Mouse (Mus musculus) bone marrow, adult 2 months (tissue): ENCODE results near the gene Tmf1. TPM values are rescaled to one million over a fixed set of nuclear protein-coding genes. Genes with fewer than 3 reads are reported as not detected.

ENCODE experiments used
- H3K27ac ChIP-seq: fragments of 200-500 bp; 2 replicates; pipeline ENCODE4 v1.5.1; 2012; ENCODE audit warnings: low read depth, mild to moderate bottlenecking, control low read depth, inconsistent platforms, low read length; ENCODE audit not compliant: control insufficient read depth, poor library complexity, insufficient read depth
- H3K4me1 ChIP-seq: fragments of 200-500 bp; 2 replicates; pipeline ENCODE4 v1.6.1; 2011; ENCODE audit warnings: low read length; ENCODE audit not compliant: control insufficient read depth, insufficient read depth
- H3K4me3 ChIP-seq: fragments of 200-500 bp; replicated peaks from 2 replicates; pipeline ENCODE3; 2011; ENCODE audit warnings: mild to moderate bottlenecking, low read depth, low read length, control low read depth; ENCODE audit not compliant: control insufficient read depth
- CTCF ChIP-seq: fragments of 200-500 bp; IDR thresholded peaks from 2 replicates; pipeline ENCODE4 v1.5.1; 2011; ENCODE audit warnings: low read length, control low read depth; ENCODE audit not compliant: control insufficient read depth, insufficient read depth
- POLR2A ChIP-seq: fragments of 200-500 bp; IDR thresholded peaks from 2 replicates; pipeline ENCODE4 v1.6.1; 2011; ENCODE audit warnings: low read depth, mild to moderate bottlenecking, control low read depth, low read length, borderline replicate concordance; ENCODE audit not compliant: control insufficient read depth
- WGBS: fragments of 180-500 bp; shearing (Covaris S2); methylation state at CpG from one replicate; pipeline ENCODE4 v1.1.7; 2018; 5-methylcytosine and 5-hydroxymethylcytosine counted together
- polyA plus RNA-seq: library from polyadenylated mRNA; stranded (reverse); fragments of >200 nt; gene quantifications from 2 replicates; pipeline ENCODE4 v1.2.4, GENCODE M21; 2011; ENCODE audit warnings: low replicate concordance; ENCODE audit not compliant: missing spikeins, insufficient read depth, insufficient read length

The Tmf1 gene
- polyA plus RNA-seq, 1 experiment = 36.2 TPM

- no peak overlapping the region for H3K27ac ChIP-seq
- no peak overlapping the region for H3K4me3 ChIP-seq
- TF ChIP-seq CTCF (no peak), POLR2A (no peak)
- 31% methylated on average over 11 of the region's 11 CpGs for WGBS
- H3K4me1 ChIP-seq = peaks cover 3% of the 10 kb centered on the region; the same call in 1 of the 2 replicates
Observed at GRCm38 (mm10) chr6:97175716-97176115, 3.2 kb downstream of the Tmf1 start.

DNA sequence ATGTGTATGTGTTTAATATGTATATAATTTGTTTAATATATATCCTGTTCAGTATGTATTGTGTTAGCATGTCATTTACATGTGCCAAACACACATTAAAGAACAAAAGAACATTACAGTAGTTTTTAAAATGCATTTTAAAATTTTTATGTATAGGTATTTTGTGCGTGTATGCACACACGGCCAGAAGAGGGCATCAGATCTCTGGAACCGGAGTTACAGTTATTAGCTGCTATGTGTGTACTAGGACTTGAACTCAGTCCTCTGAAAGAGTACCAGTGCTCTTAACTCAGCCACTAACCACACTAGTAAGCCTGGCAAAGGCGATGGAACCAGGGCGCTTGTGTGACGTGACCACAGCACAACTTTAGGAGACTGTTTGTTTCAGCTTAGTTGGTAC is 28.8 kb downstream of the Tmf1 start:
- TF ChIP-seq CTCF (no peak), POLR2A (no peak)
- H3K27ac ChIP-seq = no peak overlapping the region
- H3K4me1 ChIP-seq = no peaks in the 10 kb centered on the region; the same call in 1 of the 2 replicates
- WGBS = 74% methylated on average over 6 of the region's 6 CpGs
- no peak overlapping the region for H3K4me3 ChIP-seq

- WGBS = 56% methylated on average over 2 of the region's 2 CpGs
- TF ChIP-seq CTCF (no peak), POLR2A (no peak)
Observed at GRCm38 (mm10) chr6:97149721-97150120, 29.2 kb downstream of the Tmf1 start.

DNA sequence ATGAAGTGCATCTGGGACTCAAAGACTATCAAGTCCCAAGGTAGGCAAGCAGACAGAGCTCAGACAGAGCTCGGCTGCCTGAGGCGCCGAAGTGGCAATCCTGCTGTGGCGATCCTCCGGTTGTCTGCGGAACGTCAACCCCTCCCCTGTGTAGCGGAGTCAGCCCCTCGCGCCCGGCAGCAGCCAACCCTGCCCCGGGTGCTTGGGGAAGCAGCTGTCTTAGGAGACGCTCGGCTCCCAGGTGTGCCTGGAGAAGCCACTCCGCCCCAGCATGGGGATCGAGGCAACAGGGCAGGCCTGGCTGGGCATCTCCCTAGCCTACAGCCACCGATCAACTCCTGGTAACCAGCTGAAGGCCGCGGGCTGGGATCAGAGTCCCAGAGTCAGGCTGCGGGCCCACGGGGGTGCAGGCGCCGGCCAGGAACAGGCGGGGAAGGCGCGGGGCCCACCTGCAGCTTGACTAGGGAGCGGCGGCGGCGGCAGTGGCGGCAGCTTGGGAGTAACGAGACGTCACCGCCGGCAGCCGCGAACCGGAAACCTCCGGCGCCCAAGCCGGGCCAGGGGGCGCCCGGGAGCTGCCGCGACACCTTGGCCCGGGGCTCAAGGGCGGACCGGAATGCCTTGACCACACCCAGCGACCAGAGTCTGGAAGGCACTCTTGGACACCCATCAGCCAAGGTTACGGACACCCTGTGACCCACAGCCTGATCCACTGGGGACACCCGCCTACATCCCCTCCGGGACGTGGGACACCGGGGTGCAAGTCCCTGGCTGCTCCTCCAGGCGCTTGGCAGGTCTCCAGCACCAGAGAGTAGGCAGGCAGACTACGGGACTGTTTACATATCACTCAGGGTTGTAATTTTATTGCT is 30.3 kb downstream of the Tmf1 start, which contains the start of gene Eogt:
TSS of gene Eogt (minus strand) at position 800 of the 869 bp plus-strand sequence.
- Histone ChIP-seq H3K27ac (no peak within 1 kb of the TSS), H3K4me3 (peak within 1 kb of the TSS; percentile 66), H3K4me1 (no peaks in the 10 kb centered on the region; the same call in 1 of the 2 replicates)
- TF ChIP-seq POLR2A = no peak
- TF ChIP-seq CTCF = peak; percentile 19; the same call in 1 of the 2 replicates
- WGBS = 1% methylated on average over 56 of the region's 56 CpGs

More at GRCm38 (mm10) chr6:97149721-97150120, 29.2 kb downstream of the Tmf1 start:
- Histone ChIP-seq H3K4me1 (no peaks in the 10 kb centered on the region; the same call in 1 of the 2 replicates), H3K4me3 (no peak overlapping the region), H3K27ac (no peak overlapping the region)

DNA sequence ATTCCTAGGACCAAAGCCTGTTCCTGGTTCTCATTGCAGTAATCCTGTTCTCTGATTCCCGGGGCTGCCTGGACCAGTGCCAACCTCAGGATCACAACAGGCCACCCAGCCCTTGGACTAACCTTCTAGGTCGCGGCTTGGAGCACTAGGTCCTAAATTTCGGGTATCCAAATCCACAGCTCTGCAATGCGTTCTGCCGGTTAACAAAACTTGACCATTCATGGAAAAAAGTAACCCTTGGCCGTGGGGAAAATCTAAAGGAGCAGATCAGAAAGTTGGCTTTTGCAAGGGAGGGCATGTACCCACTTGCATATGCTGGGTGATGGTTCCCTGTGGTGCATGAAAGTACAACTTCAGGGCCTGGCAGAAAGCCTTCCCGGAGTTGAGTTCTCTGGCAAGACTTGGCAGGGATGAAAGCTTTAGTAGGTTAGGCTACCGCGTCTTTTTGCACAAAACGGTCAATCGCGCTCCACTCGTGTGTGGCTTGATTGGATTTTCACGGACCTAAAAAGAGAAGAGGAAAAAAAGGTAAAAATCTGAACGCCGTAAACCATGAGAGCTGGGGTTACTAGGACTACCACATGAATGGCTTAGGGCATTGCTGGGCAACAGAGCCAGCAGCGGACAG is 31.1 kb downstream of the Tmf1 start:
- WGBS = 37% methylated on average over 18 of the region's 18 CpGs
- peak overlapping the region; percentile 66 for H3K4me3 ChIP-seq
- no peaks in the 10 kb centered on the region; the same call in 1 of the 2 replicates for H3K4me1 ChIP-seq
- TF ChIP-seq CTCF (no peak), POLR2A (no peak)
- no peak overlapping the region for H3K27ac ChIP-seq

- no peaks in the 10 kb centered on the region; the same call in 1 of the 2 replicates for H3K4me1 ChIP-seq
- 94% methylated on average over 7 of the region's 7 CpGs for WGBS
- H3K4me3 ChIP-seq = no peak overlapping the region
Observed at GRCm38 (mm10) chr6:97145156-97145555, 33.8 kb downstream of the Tmf1 start.

DNA sequence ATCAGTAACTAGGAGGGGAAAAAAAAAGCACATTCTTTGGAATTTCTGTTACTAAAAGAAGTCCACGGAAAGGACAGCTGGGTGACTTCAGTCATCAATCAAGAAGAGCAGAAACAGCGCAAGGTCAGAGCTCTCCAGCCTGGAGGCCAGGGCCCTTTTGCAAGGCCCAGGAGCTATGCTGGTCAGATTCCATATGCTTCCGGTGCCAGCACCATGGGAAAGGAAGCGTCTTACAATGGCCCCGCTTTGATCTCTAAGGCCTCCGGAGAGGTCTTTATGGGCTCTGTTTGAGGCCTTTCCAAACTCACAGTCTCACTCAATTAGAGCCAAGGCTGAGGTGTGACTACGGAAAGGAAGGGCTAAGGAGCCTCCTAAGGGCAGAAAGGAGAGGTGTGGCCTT is 34.6 kb downstream of the Tmf1 start:
- Histone ChIP-seq H3K4me3 (no peak overlapping the region), H3K4me1 (no peaks in the 10 kb centered on the region; the same call in 1 of the 2 replicates), H3K27ac (no peak overlapping the region)
- WGBS = 83% methylated on average over 7 of the region's 7 CpGs
- no peak for TF ChIP-seq CTCF
- no peak for TF ChIP-seq POLR2A

More at GRCm38 (mm10) chr6:97145156-97145555, 33.8 kb downstream of the Tmf1 start:
- TF ChIP-seq POLR2A (no peak), CTCF (no peak)
- H3K27ac ChIP-seq = no peak overlapping the region

DNA sequence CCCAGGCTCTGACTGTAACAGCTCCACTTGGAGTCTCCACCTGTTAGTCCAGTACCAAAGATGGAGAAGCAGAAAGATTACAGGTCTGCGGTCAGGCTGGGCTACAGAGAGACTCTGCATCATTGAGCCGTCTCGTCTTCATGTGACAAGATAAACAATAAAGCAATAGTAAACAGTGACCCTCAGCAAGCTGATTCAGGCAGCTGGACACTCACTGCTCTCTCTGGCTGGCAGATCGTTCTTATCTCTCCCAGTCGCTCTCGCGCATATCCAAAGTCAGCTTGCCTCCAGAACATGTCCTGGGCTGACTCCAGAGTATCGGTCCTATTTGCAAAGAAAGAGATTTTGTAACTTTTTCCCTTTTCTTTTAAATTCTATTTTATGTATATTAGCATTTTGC is 36.3 kb downstream of the Tmf1 start:
- TF ChIP-seq POLR2A (no peak), CTCF (no peak)
- H3K4me1 ChIP-seq = no peaks in the 10 kb centered on the region
- H3K4me3 ChIP-seq = no peak overlapping the region
- WGBS = 89% methylated on average over 8 of the region's 8 CpGs
- no peak overlapping the region for H3K27ac ChIP-seq
